Mouse (Mus musculus) liver, embryonic 14.5 days (tissue): Measurements from ENCODE around the gene Gm48551. TPM values are rescaled to one million over a fixed set of nuclear protein-coding genes. Genes with fewer than 3 reads are reported as not detected.

ENCODE experiments used
- ATAC-seq: fragments of 200-750 bp; cut with Nextera tagmentation; 2 replicates; pipeline ENCODE4 v1.8.0; 2017; ENCODE audit warnings: moderate number of reproducible peaks, mild to moderate bottlenecking, moderate library complexity; ENCODE audit not compliant: insufficient read depth
- DNase-seq, 3 experiments: peaks; one replicate each; pipeline ENCODE4 v3.0.0-alpha.2; 2012 to 2013; ENCODE audit warnings: low read depth in 3 of 3, low spot score in 3 of 3
- H3K27ac ChIP-seq: fragments of 300-500 bp; sonication (generic); 2 replicates; pipeline ENCODE4 v1.5.1; 2014; ENCODE audit warnings: moderate library complexity, mild to moderate bottlenecking, control low read depth, inconsistent platforms
- H3K27me3 ChIP-seq: fragments of 300-500 bp; sonication (generic); 2 replicates; pipeline ENCODE4 v1.6.1; 2014; ENCODE audit warnings: mild to moderate bottlenecking, low read length, moderate library complexity; ENCODE audit not compliant: control insufficient read depth, insufficient read depth
- H3K36me3 ChIP-seq: fragments of 300-500 bp; sonication (generic); replicated peaks from 2 replicates; pipeline ENCODE4 v1.6.1; 2014; ENCODE audit warnings: low read depth; ENCODE audit not compliant: control insufficient read depth, insufficient read depth
- H3K4me1 ChIP-seq, 2 experiments: fragments of 200-500 bp in 1 of 2; fragments of 300-500 bp in 1 of 2; sonication (generic) in 1 of 2; replicated peaks; 2 replicates each; pipeline ENCODE4 v1.6.1; 2012 to 2014; ENCODE audit warnings: antibody characterized with exemption in 1 of 2, inconsistent platforms in 1 of 2, low read length in 1 of 2; ENCODE audit not compliant: control insufficient read depth in 2 of 2, insufficient read depth in 2 of 2
- H3K4me2 ChIP-seq: fragments of 300-500 bp; sonication (generic); 2 replicates; pipeline ENCODE4 v1.6.1; 2014; ENCODE audit warnings: low read depth, mild to moderate bottlenecking, control low read depth, moderate library complexity
- H3K4me3 ChIP-seq, 2 experiments: fragments of 200-500 bp in 1 of 2; fragments of 300-500 bp in 1 of 2; sonication (generic) in 1 of 2; 2 replicates each; pipeline ENCODE4 v1.5.1; 2012 to 2014; ENCODE audit warnings: low read depth in 2 of 2, low read length in 2 of 2, mild to moderate bottlenecking in 2 of 2, control low read depth in 1 of 2, inconsistent platforms in 1 of 2, moderate library complexity in 1 of 2; ENCODE audit not compliant: insufficient read depth in 1 of 2
- H3K9ac ChIP-seq: fragments of 300-500 bp; sonication (generic); replicated peaks from 2 replicates; pipeline ENCODE4 v1.6.1; 2014; ENCODE audit warnings: mild to moderate bottlenecking, control low read depth, moderate library complexity
- H3K9me3 ChIP-seq: fragments of 300-500 bp; sonication (generic); 2 replicates; pipeline ENCODE4 v1.6.1; 2016; ENCODE audit warnings: low read length, mixed read lengths; ENCODE audit not compliant: control insufficient read depth
- CTCF ChIP-seq: IDR thresholded peaks from 2 replicates; pipeline ENCODE4 v1.5.1; 2016; ENCODE audit warnings: antibody characterized with exemption, low read depth, control low read depth
- EP300 ChIP-seq: IDR thresholded peaks from 2 replicates; pipeline ENCODE4 v1.6.1; 2016; ENCODE audit warnings: antibody characterized with exemption, low read depth
- WGBS: fragments of 180-500 bp; shearing (Covaris S2); extraction: QIAGEN DNeasy Blood & Tissue Kit; methylation state at CpG from one replicate; pipeline ENCODE4 v1.1.7; 2014; ENCODE audit not compliant: insufficient replicate concordance; 5-methylcytosine and 5-hydroxymethylcytosine counted together
- polyA plus RNA-seq, 2 experiments: library from polyadenylated mRNA; depleted of rRNA in 1 of 2; stranded (reverse) in 1 of 2; unstranded in 1 of 2; fragments of >200 nt; fragmentation: Nextera tagmentation in 1 of 2; extraction: Ambion mirVana in 1 of 2; gene quantifications; 2 replicates each; pipeline versions ENCODE4 v1.2.1 to v1.2.3; 2012 to 2014

Gm48551 gene
- polyA plus RNA-seq, 2 experiments, result 0.47 to 1.0 TPM

GRCm38 (mm10) chr10:81410981-81411380 lies 26.7 kb downstream of the Gm48551 start:
- H3K27ac ChIP-seq, result no peak overlapping the region
- TF ChIP-seq CTCF (no peak), EP300 (no peak)
- H3K4me2 ChIP-seq, result no peak overlapping the region
- DNase-seq (no peak), ATAC-seq (no peak)
- WGBS, result 72% methylated on average over 9 of the region's 9 CpGs
- no peak overlapping the region for H3K9ac ChIP-seq
- peaks cover 2 to 15% of the 10 kb centered on the region in 2 experiments; a peak in 2 of 4 replicates for H3K4me1 ChIP-seq
- peaks cover 28% of the 10 kb centered on the region for H3K27me3 ChIP-seq
- no peak overlapping the region for H3K4me3 ChIP-seq
- H3K9me3 ChIP-seq, result no peaks in the 10 kb centered on the region
- no peaks in the 10 kb centered on the region for H3K36me3 ChIP-seq

DNA sequence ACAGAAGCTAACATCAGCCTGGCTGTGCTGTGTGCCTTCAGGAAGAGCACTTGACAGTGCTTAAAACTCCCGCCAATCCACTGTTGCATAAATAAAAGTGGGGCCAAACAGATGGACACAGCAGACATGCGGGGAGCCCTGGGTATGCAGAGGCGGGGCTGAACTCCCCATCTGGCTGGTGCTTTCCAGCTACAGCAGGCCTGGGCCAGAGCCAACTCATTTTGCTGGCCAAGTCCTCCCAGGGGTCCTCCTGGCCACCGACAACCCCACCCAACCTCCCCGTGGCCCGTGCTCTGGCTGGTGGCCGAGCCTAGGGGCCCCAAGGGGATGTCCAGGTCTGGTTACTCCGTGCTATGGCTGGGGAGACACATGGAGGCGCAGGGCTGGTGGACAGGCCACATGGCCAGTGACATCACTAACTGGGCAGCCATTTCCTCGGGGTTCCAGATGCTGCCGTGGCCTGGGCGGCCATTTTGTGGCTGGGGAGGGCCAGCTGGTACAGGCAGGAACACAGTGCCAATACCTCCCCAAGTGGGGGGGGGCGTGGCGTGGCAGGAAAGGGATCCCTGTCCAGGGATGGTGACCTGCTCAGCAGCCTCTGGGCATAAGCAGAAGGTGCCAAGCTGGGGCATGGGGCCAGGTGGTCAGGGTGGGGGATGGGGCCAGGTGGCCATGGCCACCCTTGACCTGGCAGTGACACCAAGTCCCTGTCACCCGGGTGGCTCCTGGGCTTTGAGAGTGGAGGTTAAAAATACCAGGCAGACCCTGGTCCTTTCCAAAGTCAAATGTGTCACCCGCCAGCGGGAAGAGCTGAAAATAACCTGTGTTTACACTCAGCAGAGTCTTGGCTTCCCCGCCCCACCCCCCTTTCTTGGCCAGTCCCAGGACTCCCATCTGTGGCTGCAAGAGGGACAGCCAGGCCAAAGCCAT lies 27.5 kb downstream of the Gm48551 start:
- ATAC-seq (no peak), DNase-seq (no peak)
- Histone ChIP-seq H3K9ac (no peak overlapping the region), H3K27me3 (peaks cover 21% of the 10 kb centered on the region), H3K36me3 (no peaks in the 10 kb centered on the region), H3K4me1 (peaks cover 2 to 15% of the 10 kb centered on the region in 2 experiments; a peak in 2 of 4 replicates), H3K4me3 (no peak overlapping the region), H3K27ac (no peak overlapping the region), H3K4me2 (no peak overlapping the region), H3K9me3 (no peaks in the 10 kb centered on the region)
- WGBS, result 65% methylated on average over 18 of the region's 18 CpGs
- no peak for TF ChIP-seq EP300
- no peak for TF ChIP-seq CTCF

DNA sequence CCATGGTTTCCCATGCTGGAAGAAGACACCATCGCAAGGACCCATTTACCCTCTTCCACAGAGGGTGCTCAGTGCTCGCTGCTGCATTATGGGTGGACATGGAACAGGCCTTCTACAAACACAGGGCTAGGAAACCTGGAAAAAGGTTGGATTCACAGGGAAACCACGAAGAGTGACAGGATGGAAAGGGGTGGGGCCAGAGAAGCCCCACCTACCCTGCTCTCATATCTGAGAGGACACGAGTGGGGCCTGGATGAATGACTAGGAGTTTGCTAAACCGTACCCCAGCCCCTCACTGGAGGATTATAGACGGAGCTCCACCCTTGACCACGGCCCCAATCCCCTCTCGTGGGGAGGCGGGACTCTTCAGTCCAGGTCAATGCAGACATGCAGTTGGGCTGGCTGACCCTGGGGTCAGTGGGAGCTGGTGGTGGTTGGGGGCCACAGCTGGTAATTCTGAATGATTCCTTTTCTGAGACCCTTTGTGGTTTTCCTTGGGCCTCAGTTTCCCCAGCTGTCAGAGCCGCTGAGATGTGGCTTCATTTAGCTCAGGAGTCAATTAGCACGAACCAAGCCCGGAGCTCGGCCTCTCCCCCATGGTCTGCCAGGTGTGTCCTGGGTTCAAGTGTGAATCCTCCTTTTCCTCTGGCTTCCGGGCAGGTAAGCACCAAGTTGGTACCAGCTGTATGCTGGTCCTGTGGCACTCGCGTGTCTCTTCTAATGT lies 28.5 kb downstream of the Gm48551 start:
- no peaks in the 10 kb centered on the region for H3K9me3 ChIP-seq
- no peak for ATAC-seq
- peaks cover 10% of the 10 kb centered on the region for H3K27me3 ChIP-seq
- no peak overlapping the region for H3K9ac ChIP-seq
- no peaks in the 10 kb centered on the region for H3K36me3 ChIP-seq
- no peak overlapping the region for H3K4me3 ChIP-seq
- WGBS, result 62% methylated on average over 16 of the region's 16 CpGs
- no peak overlapping the region for H3K4me2 ChIP-seq
- no peak overlapping the region for H3K27ac ChIP-seq
- TF ChIP-seq CTCF (no peak), EP300 (no peak)
- H3K4me1 ChIP-seq, result peaks cover 2 to 15% of the 10 kb centered on the region in 2 experiments; a peak in 2 of 4 replicates
- no peak for DNase-seq

DNA sequence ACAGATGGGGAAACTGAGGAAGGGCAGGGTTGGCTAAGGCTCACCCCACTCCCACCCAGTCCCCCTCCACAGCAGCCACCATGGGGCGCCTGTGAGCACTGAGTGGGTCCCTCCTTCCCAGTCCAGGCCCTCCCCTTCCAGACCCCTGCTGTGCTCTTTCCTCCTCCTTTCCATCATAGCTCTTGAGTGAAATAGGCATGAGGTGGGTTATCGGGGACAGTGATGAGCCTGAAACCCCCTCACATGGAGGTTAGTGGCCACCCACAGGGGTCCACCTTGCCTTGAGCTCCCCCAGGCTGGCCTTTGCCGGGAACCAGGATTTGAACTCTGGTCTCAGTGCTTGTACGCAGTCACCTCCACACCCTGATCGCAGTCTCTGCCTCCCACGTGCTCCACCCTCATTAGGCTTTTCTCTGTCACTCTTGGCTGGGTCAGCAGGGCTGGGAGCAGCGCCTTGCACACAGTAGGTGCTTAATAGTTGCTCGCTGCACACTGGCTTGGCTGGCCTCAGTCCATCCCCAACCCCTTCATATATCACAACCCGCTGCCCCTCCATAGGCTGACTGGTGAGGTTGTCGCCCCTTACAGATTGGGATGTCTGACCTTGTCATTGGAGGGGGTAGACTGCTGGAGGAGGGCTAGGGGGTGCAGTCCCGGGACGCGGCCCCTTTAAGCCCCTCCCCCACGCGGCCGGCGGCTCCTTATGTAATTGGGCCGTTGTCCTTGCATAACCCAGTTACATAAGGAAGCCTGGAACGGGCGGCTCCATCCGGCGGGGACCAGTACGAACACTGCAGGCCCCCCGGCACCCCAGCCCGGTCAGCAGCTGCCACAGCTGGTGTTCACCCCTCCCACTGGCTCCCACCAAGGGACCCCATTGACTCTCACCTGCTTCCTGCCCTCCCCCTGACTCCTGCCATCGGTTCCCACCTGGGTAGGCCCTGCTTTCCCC lies 29.3 kb downstream of the Gm48551 start:
- peaks cover 2 to 8% of the 10 kb centered on the region in 2 experiments; a peak in 2 of 4 replicates for H3K4me1 ChIP-seq
- ATAC-seq, result peak; percentile 14; the same call in 1 of the 2 replicates
- H3K36me3 ChIP-seq, result no peaks in the 10 kb centered on the region
- H3K9me3 ChIP-seq, result no peaks in the 10 kb centered on the region
- peaks cover 2% of the 10 kb centered on the region; the same call in 1 of the 2 replicates for H3K27me3 ChIP-seq
- TF ChIP-seq CTCF (peak; percentile 28), EP300 (peak; percentile 60)
- no peak overlapping the region for H3K4me3 ChIP-seq
- no peak for DNase-seq
- no peak overlapping the region for H3K9ac ChIP-seq
- 23% methylated on average over 26 of the region's 26 CpGs for WGBS
- peak overlapping the region; percentile 40 for H3K4me2 ChIP-seq
- no peak overlapping the region for H3K27ac ChIP-seq
